Mouse (Mus musculus): Measurements from ENCODE around the gene Calr. TPM values are rescaled to one million over a fixed set of nuclear protein-coding genes. Genes with fewer than 3 reads are reported as not detected.

The Calr gene
- 112 and 116 TPM in 2 replicates for polyA plus RNA-seq (2012; rRNA removed)

GRCm38 (mm10) chr8:84846722-84847572 is at the start of gene Calr:
Calr (minus strand) TSS chr8:84846934.
- Histone ChIP-seq H3K27ac (ENCODE audit: insufficient read depth, low read length) (peak within 1 kb of the TSS; percentile 94), H3K4me1 (ENCODE audit: control insufficient read depth, insufficient read depth, insufficient read length) (peaks cover 10% of the 10 kb centered on the region; the same call in 1 of the 2 replicates), H3K4me3 (ENCODE audit: extremely low read depth, insufficient read depth, insufficient read length) (peak within 1 kb of the TSS; percentile 73), H3K36me3 (ENCODE audit: control insufficient read depth, insufficient read depth, low read length) (peaks cover 22% of the 10 kb centered on the region), H3K27me3 (ENCODE audit: control insufficient read depth, insufficient read depth, low read length) (no peaks in the 10 kb centered on the region)
- peak; percentile 99 to 100 for DNase-seq (ENCODE audit: low read depth in 1 of 2, low spot score in 2 of 2)
- TF ChIP-seq CTCF (IDR thresholded peaks at IDR 0.05; ENCODE audit: extremely low read depth, insufficient read depth, insufficient read length, insufficient replicate concordance) (no peak), POLR2A (IDR thresholded peaks at IDR 0.05; ENCODE audit: low read depth, low read length) (peak; percentile 99)
- under 1% methylated on average over 55 of the region's 55 CpGs for WGBS

- H3K27ac ChIP-seq (ENCODE audit: insufficient read depth, low read length), result no peak overlapping the region
- H3K27me3 ChIP-seq (ENCODE audit: control insufficient read depth, insufficient read depth, low read length), result no peaks in the 10 kb centered on the region
- no peaks in the 10 kb centered on the region for H3K4me1 ChIP-seq (ENCODE audit: control insufficient read depth, insufficient read depth, insufficient read length)
- WGBS, result 88% methylated on average over 5 of the region's 5 CpGs
- TF ChIP-seq CTCF (IDR thresholded peaks at IDR 0.05; ENCODE audit: extremely low read depth, insufficient read depth, insufficient read length, insufficient replicate concordance) (no peak), POLR2A (IDR thresholded peaks at IDR 0.05; ENCODE audit: low read depth, low read length) (no peak)
- H3K4me3 ChIP-seq (ENCODE audit: extremely low read depth, insufficient read depth, insufficient read length), result no peak overlapping the region
- H3K36me3 ChIP-seq (ENCODE audit: control insufficient read depth, insufficient read depth, low read length), result no peaks in the 10 kb centered on the region
- DNase-seq (ENCODE audit: low read depth in 1 of 2, low spot score in 2 of 2), result no peak
These were observed 49.2 kb upstream of the Calr start for GRCm38 (mm10) chr8:84895963-84896362.

GRCm38 (mm10) chr8:84893709-84894134 is 47.0 kb upstream of the Calr start, which contains the start of gene Gcdh:
Gcdh (minus strand) TSS chr8:84893921.
- 2% methylated on average over 11 of the region's 11 CpGs for WGBS
- Histone ChIP-seq H3K27ac (ENCODE audit: insufficient read depth, low read length) (no peak within 1 kb of the TSS), H3K36me3 (ENCODE audit: control insufficient read depth, insufficient read depth, low read length) (no peaks in the 10 kb centered on the region), H3K4me3 (ENCODE audit: extremely low read depth, insufficient read depth, insufficient read length) (peak within 1 kb of the TSS; percentile 72), H3K4me1 (ENCODE audit: control insufficient read depth, insufficient read depth, insufficient read length) (no peaks in the 10 kb centered on the region), H3K27me3 (ENCODE audit: control insufficient read depth, insufficient read depth, low read length) (no peaks in the 10 kb centered on the region)
- 0 out of 2 replicates have a peak, but pooled peaks have one; percentile 9 for TF ChIP-seq POLR2A (IDR thresholded peaks at IDR 0.05; ENCODE audit: low read depth, low read length)
- TF ChIP-seq CTCF (IDR thresholded peaks at IDR 0.05; ENCODE audit: extremely low read depth, insufficient read depth, insufficient read length, insufficient replicate concordance), result no peak
- DNase-seq (ENCODE audit: low read depth in 1 of 2, low spot score in 2 of 2), result peak; percentile 84 to 86

- Histone ChIP-seq H3K36me3 (ENCODE audit: control insufficient read depth, insufficient read depth, low read length) (no peaks in the 10 kb centered on the region), H3K27ac (ENCODE audit: insufficient read depth, low read length) (no peak overlapping the region), H3K4me3 (ENCODE audit: extremely low read depth, insufficient read depth, insufficient read length) (peak overlapping the region; percentile 72), H3K27me3 (ENCODE audit: control insufficient read depth, insufficient read depth, low read length) (no peaks in the 10 kb centered on the region), H3K4me1 (ENCODE audit: control insufficient read depth, insufficient read depth, insufficient read length) (no peaks in the 10 kb centered on the region)
- no peak for TF ChIP-seq POLR2A (IDR thresholded peaks at IDR 0.05; ENCODE audit: low read depth, low read length)
- DNase-seq (ENCODE audit: low read depth in 1 of 2, low spot score in 2 of 2), result no peak
- 19% methylated on average over 31 of the region's 31 CpGs for WGBS
These were observed 46.4 kb upstream of the Calr start for GRCm38 (mm10) chr8:84892993-84893708.

GRCm38 (mm10) chr8:84889141-84889540 is 42.4 kb upstream of the Calr start:
- no peak for TF ChIP-seq CTCF (IDR thresholded peaks at IDR 0.05; ENCODE audit: extremely low read depth, insufficient read depth, insufficient read length, insufficient replicate concordance)
- no peak for TF ChIP-seq POLR2A (IDR thresholded peaks at IDR 0.05; ENCODE audit: low read depth, low read length)
- no peaks in the 10 kb centered on the region for H3K27me3 ChIP-seq (ENCODE audit: control insufficient read depth, insufficient read depth, low read length)
- no peak for DNase-seq (ENCODE audit: low read depth in 1 of 2, low spot score in 2 of 2)
- whole genome bisulfite sequencing, result 83% methylated on average over 1 of the region's 1 CpGs
- no peak overlapping the region for H3K4me3 ChIP-seq (ENCODE audit: extremely low read depth, insufficient read depth, insufficient read length)
- 0 out of 2 replicates have a peak, but pooled peaks cover 3% of the 10 kb centered on the region for H3K36me3 ChIP-seq (ENCODE audit: control insufficient read depth, insufficient read depth, low read length)
- H3K4me1 ChIP-seq (ENCODE audit: control insufficient read depth, insufficient read depth, insufficient read length), result no peaks in the 10 kb centered on the region
- no peak overlapping the region for H3K27ac ChIP-seq (ENCODE audit: insufficient read depth, low read length)

GRCm38 (mm10) chr8:84888280-84888679 is 41.5 kb upstream of the Calr start:
- DNase-seq (ENCODE audit: low read depth in 1 of 2, low spot score in 2 of 2), result no peak
- Histone ChIP-seq H3K4me3 (ENCODE audit: extremely low read depth, insufficient read depth, insufficient read length) (no peak overlapping the region), H3K27me3 (ENCODE audit: control insufficient read depth, insufficient read depth, low read length) (no peaks in the 10 kb centered on the region), H3K36me3 (ENCODE audit: control insufficient read depth, insufficient read depth, low read length) (0 out of 2 replicates have a peak, but pooled peaks cover 3% of the 10 kb centered on the region), H3K4me1 (ENCODE audit: control insufficient read depth, insufficient read depth, insufficient read length) (no peaks in the 10 kb centered on the region), H3K27ac (ENCODE audit: insufficient read depth, low read length) (no peak overlapping the region)
- TF ChIP-seq POLR2A (IDR thresholded peaks at IDR 0.05; ENCODE audit: low read depth, low read length) (no peak), CTCF (IDR thresholded peaks at IDR 0.05; ENCODE audit: extremely low read depth, insufficient read depth, insufficient read length, insufficient replicate concordance) (no peak)
- 92% methylated on average over 3 of the region's 3 CpGs for WGBS
